Mouse (Mus musculus): ENCODE data around the gene Isoc2b.

- TF ChIP-seq CTCF (IDR thresholded peaks at IDR 0.05; ENCODE audit: low read depth) = no peak
- TF ChIP-seq EP300 (IDR thresholded peaks at IDR 0.05; ENCODE audit: low read depth) = no peak
These were observed 7.0 kb downstream of the Isoc2b start for GRCm38 (mm10) chr7:4863041-4863440.

Data from liver, embryonic 14.5 days (tissue).